Mouse (Mus musculus): ENCODE results near the gene Slc9a1. TPM values are rescaled to one million over a fixed set of nuclear protein-coding genes. Genes with fewer than 3 reads are reported as not detected.

Gene Slc9a1
- polyA plus RNA-seq (2015; fragmentation: Nextera tagmentation; extraction: Ambion mirVana): 6.1 and 6.3 TPM in 2 replicates

- no peaks in the 10 kb centered on the region for H3K9me3 ChIP-seq
- ATAC-seq (ENCODE audit: extremely low read depth, insufficient number of reproducible peaks, low FRiP score, low TSS enrichment): peak; percentile 85
- H3K27me3 ChIP-seq (replicated peaks): no peaks in the 10 kb centered on the region
- H3K27ac ChIP-seq (replicated peaks): peak within 1 kb of the TSS; percentile 88
- peak within 1 kb of the TSS; percentile 88 for H3K4me3 ChIP-seq
- H3K4me2 ChIP-seq: peak within 1 kb of the TSS; percentile 89
- H3K36me3 ChIP-seq: no peaks in the 10 kb centered on the region
- peaks cover 45% of the 10 kb centered on the region for H3K4me1 ChIP-seq
- WGBS: under 1% methylated on average over 40 of the region's 40 CpGs
- H3K9ac ChIP-seq: peak within 1 kb of the TSS; percentile 96
These were observed at the start of gene Slc9a1 for GRCm38 (mm10) chr4:133369553-133370297. Gene Slc9a1 (plus strand): TSS chr4:133369706.

GRCm38 (mm10) chr4:133328129-133328528, 41.4 kb upstream of the Slc9a1 start:
- ATAC-seq (ENCODE audit: extremely low read depth, insufficient number of reproducible peaks, low FRiP score, low TSS enrichment): no peak
- Histone ChIP-seq H3K27me3 (replicated peaks) (no peaks in the 10 kb centered on the region), H3K4me3 (no peak overlapping the region), H3K27ac (replicated peaks) (no peak overlapping the region), H3K9ac (no peak overlapping the region), H3K36me3 (peaks cover 8% of the 10 kb centered on the region), H3K4me2 (no peak overlapping the region), H3K9me3 (no peaks in the 10 kb centered on the region), H3K4me1 (peaks cover 6% of the 10 kb centered on the region)
- 59% methylated on average over 7 of the region's 7 CpGs for WGBS

- Histone ChIP-seq H3K27ac (replicated peaks) (no peak overlapping the region), H3K4me2 (no peak overlapping the region), H3K9me3 (no peaks in the 10 kb centered on the region), H3K27me3 (replicated peaks) (no peaks in the 10 kb centered on the region), H3K9ac (no peak overlapping the region), H3K4me1 (peaks cover 9% of the 10 kb centered on the region), H3K36me3 (peaks cover 3% of the 10 kb centered on the region; the same call in 1 of the 2 replicates), H3K4me3 (no peak overlapping the region)
- 80% methylated on average over 4 of the region's 4 CpGs for WGBS
- ATAC-seq (ENCODE audit: extremely low read depth, insufficient number of reproducible peaks, low FRiP score, low TSS enrichment): no peak
These were observed 39.2 kb upstream of the Slc9a1 start for GRCm38 (mm10) chr4:133330296-133330695.

- H3K4me3 ChIP-seq: no peak overlapping the region
- no peak overlapping the region for H3K27ac ChIP-seq (replicated peaks)
- no peak overlapping the region for H3K4me2 ChIP-seq
- peaks cover 13% of the 10 kb centered on the region for H3K4me1 ChIP-seq
- no peaks in the 10 kb centered on the region for H3K27me3 ChIP-seq (replicated peaks)
- no peaks in the 10 kb centered on the region for H3K9me3 ChIP-seq
- 62% methylated on average over 6 of the region's 6 CpGs for WGBS
- H3K36me3 ChIP-seq: peaks cover 4% of the 10 kb centered on the region; the same call in 1 of the 2 replicates
- no peak for ATAC-seq (ENCODE audit: extremely low read depth, insufficient number of reproducible peaks, low FRiP score, low TSS enrichment)
- no peak overlapping the region for H3K9ac ChIP-seq
These were observed 36.2 kb upstream of the Slc9a1 start for GRCm38 (mm10) chr4:133333306-133333705.

GRCm38 (mm10) chr4:133337833-133338520, 31.5 kb upstream of the Slc9a1 start:
- no peaks in the 10 kb centered on the region for H3K9me3 ChIP-seq
- WGBS: 12% methylated on average over 14 of the region's 14 CpGs
- H3K27ac ChIP-seq (replicated peaks): 0 out of 2 replicates have a peak overlapping the region, but pooled peaks have one; percentile 84
- H3K4me1 ChIP-seq: peaks cover 16% of the 10 kb centered on the region
- peaks cover 9% of the 10 kb centered on the region; the same call in 1 of the 2 replicates for H3K27me3 ChIP-seq (replicated peaks)
- peak overlapping the region; percentile 87 for H3K4me2 ChIP-seq
- H3K9ac ChIP-seq: peak overlapping the region; percentile 87
- ATAC-seq (ENCODE audit: extremely low read depth, insufficient number of reproducible peaks, low FRiP score, low TSS enrichment): no peak
- H3K36me3 ChIP-seq: peaks cover 4% of the 10 kb centered on the region; the same call in 1 of the 2 replicates
- H3K4me3 ChIP-seq: peak overlapping the region; percentile 70

GRCm38 (mm10) chr4:133338521-133339095, 30.9 kb upstream of the Slc9a1 start:
- Histone ChIP-seq H3K9ac (peak overlapping the region; percentile 87), H3K9me3 (no peaks in the 10 kb centered on the region), H3K36me3 (peaks cover 4% of the 10 kb centered on the region; the same call in 1 of the 2 replicates), H3K4me2 (peak overlapping the region; percentile 87), H3K27me3 (replicated peaks) (peaks cover 11% of the 10 kb centered on the region; the same call in 1 of the 2 replicates), H3K27ac (replicated peaks) (peak overlapping the region; percentile 84), H3K4me3 (peak overlapping the region; percentile 70), H3K4me1 (peaks cover 14% of the 10 kb centered on the region)
- no peak; the same call in 1 of the 2 replicates for ATAC-seq (ENCODE audit: extremely low read depth, insufficient number of reproducible peaks, low FRiP score, low TSS enrichment)
- 0% methylated on average over 39 of the region's 39 CpGs for WGBS

GRCm38 (mm10) chr4:133339148-133339749, 30.3 kb upstream of the Slc9a1 start:
- H3K4me3 ChIP-seq: peak overlapping the region; percentile 70
- H3K27ac ChIP-seq (replicated peaks): peak overlapping the region; percentile 84
- H3K4me2 ChIP-seq: peak overlapping the region; percentile 87
- no peaks in the 10 kb centered on the region for H3K9me3 ChIP-seq
- H3K36me3 ChIP-seq: peaks cover 4% of the 10 kb centered on the region; the same call in 1 of the 2 replicates
- peaks cover 11% of the 10 kb centered on the region; the same call in 1 of the 2 replicates for H3K27me3 ChIP-seq (replicated peaks)
- under 1% methylated on average over 55 of the region's 60 CpGs for WGBS
- peak overlapping the region; percentile 87 for H3K9ac ChIP-seq
- peaks cover 14% of the 10 kb centered on the region for H3K4me1 ChIP-seq
- ATAC-seq (ENCODE audit: extremely low read depth, insufficient number of reproducible peaks, low FRiP score, low TSS enrichment): peak; percentile 94

GRCm38 (mm10) chr4:133340217-133340616, 29.3 kb upstream of the Slc9a1 start:
- Histone ChIP-seq H3K4me2 (no peak overlapping the region), H3K36me3 (peaks cover 1% of the 10 kb centered on the region; the same call in 1 of the 2 replicates), H3K27ac (replicated peaks) (no peak overlapping the region), H3K4me3 (no peak overlapping the region), H3K27me3 (replicated peaks) (peaks cover 11% of the 10 kb centered on the region; the same call in 1 of the 2 replicates), H3K9me3 (no peaks in the 10 kb centered on the region), H3K9ac (no peak overlapping the region), H3K4me1 (peaks cover 14% of the 10 kb centered on the region)
- no peak for ATAC-seq (ENCODE audit: extremely low read depth, insufficient number of reproducible peaks, low FRiP score, low TSS enrichment)
- WGBS: 80% methylated on average over 2 of the region's 2 CpGs

- no peak for ATAC-seq (ENCODE audit: extremely low read depth, insufficient number of reproducible peaks, low FRiP score, low TSS enrichment)
- Histone ChIP-seq H3K4me1 (peaks cover 3% of the 10 kb centered on the region; the same call in 1 of the 2 replicates), H3K9ac (no peak overlapping the region), H3K27me3 (replicated peaks) (peaks cover 11% of the 10 kb centered on the region; the same call in 1 of the 2 replicates), H3K9me3 (no peaks in the 10 kb centered on the region), H3K4me2 (no peak overlapping the region), H3K27ac (replicated peaks) (no peak overlapping the region), H3K36me3 (no peaks in the 10 kb centered on the region), H3K4me3 (no peak overlapping the region)
- 8% methylated on average over 4 of the region's 4 CpGs for WGBS
These were observed 25.4 kb upstream of the Slc9a1 start for GRCm38 (mm10) chr4:133344112-133344511.

- peaks cover 11% of the 10 kb centered on the region; the same call in 1 of the 2 replicates for H3K27me3 ChIP-seq (replicated peaks)
- H3K27ac ChIP-seq (replicated peaks): no peak overlapping the region
- no peak overlapping the region for H3K4me2 ChIP-seq
- no peaks in the 10 kb centered on the region for H3K4me1 ChIP-seq
- 82% methylated on average over 6 of the region's 6 CpGs for WGBS
- no peak overlapping the region for H3K9ac ChIP-seq
- no peak for ATAC-seq (ENCODE audit: extremely low read depth, insufficient number of reproducible peaks, low FRiP score, low TSS enrichment)
- H3K4me3 ChIP-seq: no peak overlapping the region
- H3K9me3 ChIP-seq: no peaks in the 10 kb centered on the region
- H3K36me3 ChIP-seq: no peaks in the 10 kb centered on the region
These were observed 23.8 kb upstream of the Slc9a1 start for GRCm38 (mm10) chr4:133345702-133346101.

Data from heart, embryonic 13.5 days (tissue).